Comparison of ENCODE assay signal across 7 mouse cellular contexts in the genomic region with DNA sequence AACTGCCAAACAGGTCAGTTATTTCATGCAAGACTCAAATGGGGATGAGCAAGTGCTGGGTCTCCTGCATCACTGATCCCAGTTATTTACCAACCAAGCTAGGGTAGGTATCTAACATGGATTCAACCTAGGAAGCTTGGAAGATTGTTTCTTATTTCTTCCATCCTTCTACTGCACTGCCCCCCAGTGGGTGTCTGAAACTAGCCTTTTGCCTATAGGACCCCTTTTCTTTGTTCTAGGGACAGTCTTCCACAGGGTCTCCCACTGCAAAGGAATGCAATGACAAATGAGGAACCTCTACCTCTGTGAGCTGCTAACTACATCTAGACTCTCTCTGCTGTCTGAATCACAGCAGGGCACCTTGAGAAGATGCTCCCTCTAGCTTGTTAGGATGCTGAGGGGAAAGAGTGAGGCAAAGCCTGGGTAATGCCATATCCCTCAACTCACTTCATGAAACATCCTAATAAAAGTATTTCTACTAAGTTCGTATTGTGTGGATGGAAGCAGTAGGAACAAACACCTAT. TPM values are rescaled to one million over a fixed set of nuclear protein-coding genes. Genes with fewer than 3 reads are reported as not detected.
DNase-seq lines count a peak whose midpoint lies in the region; ATAC-seq and TF ChIP-seq lines count a peak whose summit lies in the region.

No protein-coding gene starts in this region.

- H3K27me3 ChIP-seq in hindbrain, embryonic 15.5 days: no peaks in the 10 kb centered on the region
- no peaks in the 10 kb centered on the region for H3K27me3 ChIP-seq in midbrain, postnatal 0 days (ENCODE audit: insufficient read depth, low read length)

- H3K9ac ChIP-seq in hindbrain, embryonic 15.5 days: no peak overlapping the region
- H3K9ac ChIP-seq in midbrain, postnatal 0 days (replicated peaks; ENCODE audit: low read length, poor library complexity, severe bottlenecking): 0 out of 2 replicates have a peak overlapping the region, but pooled peaks have one; percentile 8

- H3K4me3 ChIP-seq in layer of hippocampus, adult 2 months: no peak overlapping the region
- H3K4me3 ChIP-seq in hindbrain, embryonic 15.5 days: no peak overlapping the region; the same call in 1 of the 2 replicates
- H3K4me3 ChIP-seq in midbrain, postnatal 0 days (ENCODE audit: low read depth, low read length): no peak overlapping the region

- H3K4me2 ChIP-seq in hindbrain, embryonic 15.5 days: peak overlapping the region; percentile 85
- no peak overlapping the region for H3K4me2 ChIP-seq in midbrain, postnatal 0 days (ENCODE audit: low read depth, low read length, poor library complexity, severe bottlenecking)

- DNase-seq in layer of hippocampus, adult 2 months (ENCODE audit: low spot score in 2 of 2): no peak
- no peak for DNase-seq in layer of hippocampus, postnatal 25 days (ENCODE audit: extremely low spot score in 1 of 2, low spot score in 1 of 2)
- DNase-seq in R1 (ENCODE audit: low read depth, low spot score): peak; percentile 55
- no peak for DNase-seq in midbrain, postnatal 0 days (ENCODE audit: low spot score)
- DNase-seq in adrenal gland, adult 8-10 months: no peak

- no peak for ATAC-seq in hindbrain, embryonic 15.5 days (ENCODE audit: low FRiP score, low read depth)
- ATAC-seq in midbrain, postnatal 0 days (ENCODE audit: low FRiP score): no peak
- no peak for ATAC-seq in monocyte, adult 5-6 weeks (replicated peaks; ENCODE audit: insufficient number of reproducible peaks, low FRiP score, low TSS enrichment, poor library complexity, severe bottlenecking)

- H3K27ac ChIP-seq in layer of hippocampus, adult 2 months: no peak overlapping the region
- no peak overlapping the region for H3K27ac ChIP-seq in hindbrain, embryonic 15.5 days (replicated peaks)
- H3K27ac ChIP-seq in midbrain, postnatal 0 days (ENCODE audit: low read depth, low read length): no peak overlapping the region

- TF ChIP-seq CTCF in layer of hippocampus, adult 2 months (conservative IDR thresholded peaks at IDR 0.05): peak; percentile 56
- TF ChIP-seq CTCF in midbrain, postnatal 0 days (IDR thresholded peaks at IDR 0.05): peak; percentile 48

- peaks cover 37% of the 10 kb centered on the region for H3K36me3 ChIP-seq in hindbrain, embryonic 15.5 days
- peaks cover 15% of the 10 kb centered on the region for H3K36me3 ChIP-seq in midbrain, postnatal 0 days (ENCODE audit: insufficient read depth, low read length)

- WGBS in hindbrain, embryonic 15.5 days: 82% methylated on average over 1 of the region's 1 CpGs
- WGBS in midbrain, postnatal 0 days: 85% methylated on average over 1 of the region's 1 CpGs

- peaks cover 54% of the 10 kb centered on the region for H3K4me1 ChIP-seq in hindbrain, embryonic 15.5 days (replicated peaks)
- H3K4me1 ChIP-seq in midbrain, postnatal 0 days (ENCODE audit: insufficient read depth, low read length): peaks cover 19% of the 10 kb centered on the region; the same call in 1 of the 2 replicates

- H3K9me3 ChIP-seq in hindbrain, embryonic 15.5 days: no peaks in the 10 kb centered on the region
- H3K9me3 ChIP-seq in midbrain, postnatal 0 days (ENCODE audit: low read length): no peaks in the 10 kb centered on the region

RNA-seq across cellular contexts. Expression of gene Rps28, which starts 1.9 kb away (rescaled TPM):
- 100 to 1,000 TPM; 723 to 770 TPM for total RNA-seq in layer of hippocampus, adult 2 months (2021)
- 100 to 1,000 TPM; 728 to 834 TPM for total RNA-seq in layer of hippocampus, postnatal 25 days (2021)
- polyA plus RNA-seq in hindbrain, embryonic 15.5 days (2015; fragmentation: Nextera tagmentation; extraction: Ambion mirVana): 474 and 594 TPM in 2 replicates
- total RNA-seq in midbrain, postnatal 0 days (2014; rRNA removed): 348 and 379 TPM in 2 replicates
- polyA plus RNA-seq in midbrain, postnatal 0 days (2015; fragmentation: Nextera tagmentation; extraction: Ambion mirVana): 513 and 564 TPM in 2 replicates
- 887 to 1,482 TPM (median 1,008 TPM) in 3 replicates for total RNA-seq in monocyte, adult 5-6 weeks (2017)
- 1,000 to 10,000 TPM; 1,538 to 1,820 (median 1,607) TPM for total RNA-seq in adrenal gland, adult 8-10 months (2022)

RNA-seq across cellular contexts. Expression of gene Ndufa7, which starts 1.9 kb away (rescaled TPM):
- total RNA-seq in layer of hippocampus, adult 2 months (2021): 100 to 1,000 TPM; 207 to 208 TPM
- 100 to 1,000 TPM; 214 to 222 TPM for total RNA-seq in layer of hippocampus, postnatal 25 days (2021)
- polyA plus RNA-seq in hindbrain, embryonic 15.5 days (2015; fragmentation: Nextera tagmentation; extraction: Ambion mirVana): 496 and 540 TPM in 2 replicates
- total RNA-seq in midbrain, postnatal 0 days (2014; rRNA removed): 211 and 345 TPM in 2 replicates
- polyA plus RNA-seq in midbrain, postnatal 0 days (2015; fragmentation: Nextera tagmentation; extraction: Ambion mirVana): 501 and 560 TPM in 2 replicates
- total RNA-seq in monocyte, adult 5-6 weeks (2017): 107 to 131 TPM (median 117 TPM) in 3 replicates
- 100 to 1,000 TPM; 371 to 504 (median 430) TPM for total RNA-seq in adrenal gland, adult 8-10 months (2022)

RNA-seq across cellular contexts. Expression of gene Kank3, which starts 12.2 kb away (rescaled TPM):
- 10 to 100 TPM; 35.2 to 40.6 TPM for total RNA-seq in layer of hippocampus, adult 2 months (2021)
- total RNA-seq in layer of hippocampus, postnatal 25 days (2021): 10 to 100 TPM; 27.8 to 35.8 TPM
- polyA plus RNA-seq in hindbrain, embryonic 15.5 days (2015; fragmentation: Nextera tagmentation; extraction: Ambion mirVana): 50.4 and 57.1 TPM in 2 replicates
- 19.8 and 38.4 TPM in 2 replicates for total RNA-seq in midbrain, postnatal 0 days (2014; rRNA removed)
- polyA plus RNA-seq in midbrain, postnatal 0 days (2015; fragmentation: Nextera tagmentation; extraction: Ambion mirVana): 46.2 and 50.0 TPM in 2 replicates
- 8.6 to 12.3 TPM (median 10.3 TPM) in 3 replicates for total RNA-seq in monocyte, adult 5-6 weeks (2017)
- total RNA-seq in adrenal gland, adult 8-10 months (2022): 100 to 1,000 TPM in 3 of 4 experiments, 10 to 100 TPM in 1; 69.8 to 130 (median 111) TPM

RNA-seq across cellular contexts. Expression of gene Cd320, which starts 20.4 kb away (rescaled TPM):
- 10 to 100 TPM; 22.6 to 25.0 TPM for total RNA-seq in layer of hippocampus, adult 2 months (2021)
- total RNA-seq in layer of hippocampus, postnatal 25 days (2021): 10 to 100 TPM; 23.7 to 23.8 TPM
- polyA plus RNA-seq in hindbrain, embryonic 15.5 days (2015; fragmentation: Nextera tagmentation; extraction: Ambion mirVana): 54.7 and 55.3 TPM in 2 replicates
- 24.4 and 26.7 TPM in 2 replicates for total RNA-seq in midbrain, postnatal 0 days (2014; rRNA removed)
- polyA plus RNA-seq in midbrain, postnatal 0 days (2015; fragmentation: Nextera tagmentation; extraction: Ambion mirVana): 46.8 and 50.0 TPM in 2 replicates
- total RNA-seq in monocyte, adult 5-6 weeks (2017): 1.1 to 1.5 TPM in 2 of 3 replicates, not detected in the other
- total RNA-seq in adrenal gland, adult 8-10 months (2022): 10 to 100 TPM; 29.5 to 63.3 (median 37.6) TPM

RNA-seq across cellular contexts. Expression of gene Angptl4, which starts 40.9 kb away (rescaled TPM):
- total RNA-seq in layer of hippocampus, adult 2 months (2021): 1 to 10 TPM; 4.1 to 4.2 TPM
- total RNA-seq in layer of hippocampus, postnatal 25 days (2021): 1 to 10 TPM; 3.8 to 4.0 TPM
- 23.2 and 23.9 TPM in 2 replicates for polyA plus RNA-seq in hindbrain, embryonic 15.5 days (2015; fragmentation: Nextera tagmentation; extraction: Ambion mirVana)
- total RNA-seq in midbrain, postnatal 0 days (2014; rRNA removed): 21.4 and 22.5 TPM in 2 replicates
- 27.5 and 33.5 TPM in 2 replicates for polyA plus RNA-seq in midbrain, postnatal 0 days (2015; fragmentation: Nextera tagmentation; extraction: Ambion mirVana)
- 0.29 to 1.2 TPM in 2 of 3 replicates, not detected in the other for total RNA-seq in monocyte, adult 5-6 weeks (2017)
- total RNA-seq in adrenal gland, adult 8-10 months (2022): 10 to 100 TPM; 37.2 to 78.4 (median 46.3) TPM
